Mouse (Mus musculus): ENCODE results near the gene Gm3250.
"Not testable (repeated sequence)": the region's sequence is repeated elsewhere in the genome, so short reads cannot be mapped to it uniquely, and the experiment has no call there.

- not testable (repeated sequence) for TF ChIP-seq CTCF (conservative IDR thresholded peaks at IDR 0.05; ENCODE audit: insufficient read depth, insufficient read length, low read depth, low read length); POLR2A (IDR thresholded peaks at IDR 0.05; ENCODE audit: low read depth, low read length)
Observed at GRCm38 (mm10) chr10:77798164-77798920, 16.0 kb upstream of the Gm3250 start.
